Mouse (Mus musculus) skeletal muscle tissue, adult 2 months (tissue): ENCODE data around the gene Ktn1.

Source experiments
- DNase-seq: peaks from one replicate; pipeline ENCODE4 v3.0.0-alpha.2; 2012; ENCODE audit warnings: low read depth, low spot score

Ktn1 gene

GRCm38 (mm10) chr14:47648218-47648617, at the start of gene Ktn1:
Ktn1 (plus strand) TSS chr14:47648448.
- no peak for DNase-seq

- no peak for DNase-seq
Observed at GRCm38 (mm10) chr14:47613254-47613653, 35.0 kb upstream of the Ktn1 start.

DNA sequence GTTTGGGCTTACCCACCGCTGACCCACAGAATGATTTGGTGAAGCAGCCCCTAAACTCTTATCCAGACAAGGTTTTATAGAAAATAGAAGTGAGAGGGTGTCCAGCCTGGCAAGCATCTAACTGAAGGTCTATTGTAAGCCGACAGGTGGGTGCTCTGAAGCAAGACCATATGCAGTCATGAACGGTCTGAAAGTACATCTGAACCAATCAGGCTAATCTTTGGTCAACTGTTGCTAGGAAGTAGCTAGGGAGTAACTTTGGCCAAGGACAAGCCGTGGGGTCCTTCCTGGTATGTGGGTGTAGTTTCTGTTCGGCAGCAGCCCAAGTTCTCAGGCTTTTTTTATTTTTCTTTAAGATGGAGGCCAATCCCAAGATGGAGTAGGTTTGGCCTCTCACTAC, 29.4 kb upstream of the Ktn1 start:
- DNase-seq, result no peak

DNA sequence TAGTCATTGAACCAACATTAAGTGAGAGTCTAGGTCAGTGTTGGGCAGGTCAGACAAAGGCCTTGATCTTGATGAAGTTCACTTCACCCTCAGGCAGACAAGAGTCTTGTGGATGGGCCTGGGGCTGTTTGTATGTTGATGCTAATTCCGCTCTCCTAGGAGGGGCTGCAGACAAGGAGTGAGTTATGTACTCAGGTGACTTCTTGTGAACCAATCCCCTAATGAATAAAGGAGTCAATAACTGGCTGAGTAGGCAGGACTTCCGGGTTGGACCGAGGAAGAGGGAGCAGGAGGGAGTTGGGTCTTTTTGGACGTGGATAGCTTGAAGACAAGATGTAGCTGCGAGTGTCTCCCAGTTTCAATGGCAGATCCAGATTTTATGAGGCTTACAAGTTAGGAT, 26.3 kb upstream of the Ktn1 start:
- no peak for DNase-seq

DNA sequence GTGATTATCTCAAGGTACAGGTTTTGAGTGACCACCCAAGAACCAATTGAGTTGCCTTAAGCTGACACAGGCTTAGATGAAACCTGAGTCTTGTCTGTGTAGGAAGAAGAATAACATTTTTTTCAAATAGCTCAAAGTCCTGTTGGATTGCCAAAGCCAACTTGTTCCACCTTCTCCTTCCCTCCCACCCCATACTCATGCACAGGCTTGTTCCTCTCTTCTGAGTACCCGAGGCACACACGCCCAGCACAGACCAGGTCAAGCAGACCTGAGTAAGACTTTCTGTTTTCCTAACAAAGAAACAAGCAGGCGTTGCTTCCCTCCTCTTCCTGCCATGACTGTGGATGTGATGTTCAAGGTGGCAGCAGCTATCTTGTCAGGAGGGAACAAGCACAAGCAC, 23.4 kb upstream of the Ktn1 start:
- DNase-seq, result no peak

DNA sequence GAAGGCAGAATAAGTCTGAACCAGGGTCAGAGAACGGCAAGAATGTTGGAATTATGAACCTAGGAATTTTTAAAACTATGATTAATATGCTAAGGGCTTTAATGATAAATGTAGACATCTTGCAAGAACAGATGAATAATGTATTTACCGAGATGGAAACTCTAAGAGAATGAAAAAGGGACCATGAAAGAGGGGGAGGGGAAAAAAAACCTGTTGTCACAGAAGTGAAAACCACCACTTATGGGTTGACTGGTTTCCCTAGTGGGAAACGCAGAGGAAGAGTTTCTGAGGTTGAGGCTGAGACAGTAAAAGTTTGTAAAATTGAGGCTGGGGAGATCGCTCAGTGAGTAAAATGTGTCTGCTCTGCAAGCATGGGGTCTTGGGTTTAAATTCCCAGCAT, 22.1 kb upstream of the Ktn1 start:
- no peak for DNase-seq

GRCm38 (mm10) chr14:47626812-47627211, 21.4 kb upstream of the Ktn1 start:
- no peak for DNase-seq

- DNase-seq, result no peak
Observed at GRCm38 (mm10) chr14:47627360-47627759, 20.9 kb upstream of the Ktn1 start.

GRCm38 (mm10) chr14:47632419-47632818, 15.8 kb upstream of the Ktn1 start:
- no peak for DNase-seq

DNA sequence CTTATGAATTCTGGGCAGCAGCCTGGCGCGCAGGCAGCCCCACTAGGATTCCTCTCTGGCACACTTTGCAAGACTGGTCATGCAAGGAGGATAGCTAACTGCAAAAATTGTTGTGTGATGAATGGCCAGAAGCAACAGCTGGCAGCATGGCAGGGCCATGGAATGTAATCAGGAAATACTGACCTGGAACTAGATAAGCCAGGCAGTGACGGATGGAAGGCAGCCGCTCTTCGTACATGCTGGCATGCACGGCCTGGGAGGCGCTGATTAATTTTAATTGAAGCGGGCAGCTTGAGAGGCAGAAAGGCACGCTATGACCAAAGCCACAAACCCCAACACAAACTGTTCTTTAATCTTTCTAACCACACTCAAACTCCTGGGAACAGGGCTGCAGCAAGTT, 13.8 kb upstream of the Ktn1 start:
- DNase-seq, result no peak

GRCm38 (mm10) chr14:47634846-47635245, 13.4 kb upstream of the Ktn1 start:
- DNase-seq, result no peak

- no peak for DNase-seq
Observed at GRCm38 (mm10) chr14:47638316-47638895, 9.8 kb upstream of the Ktn1 start.

GRCm38 (mm10) chr14:47645620-47646019, 2.6 kb upstream of the Ktn1 start:
- DNase-seq, result no peak

GRCm38 (mm10) chr14:47646246-47646645, 2.0 kb upstream of the Ktn1 start:
- DNase-seq, result no peak

DNA sequence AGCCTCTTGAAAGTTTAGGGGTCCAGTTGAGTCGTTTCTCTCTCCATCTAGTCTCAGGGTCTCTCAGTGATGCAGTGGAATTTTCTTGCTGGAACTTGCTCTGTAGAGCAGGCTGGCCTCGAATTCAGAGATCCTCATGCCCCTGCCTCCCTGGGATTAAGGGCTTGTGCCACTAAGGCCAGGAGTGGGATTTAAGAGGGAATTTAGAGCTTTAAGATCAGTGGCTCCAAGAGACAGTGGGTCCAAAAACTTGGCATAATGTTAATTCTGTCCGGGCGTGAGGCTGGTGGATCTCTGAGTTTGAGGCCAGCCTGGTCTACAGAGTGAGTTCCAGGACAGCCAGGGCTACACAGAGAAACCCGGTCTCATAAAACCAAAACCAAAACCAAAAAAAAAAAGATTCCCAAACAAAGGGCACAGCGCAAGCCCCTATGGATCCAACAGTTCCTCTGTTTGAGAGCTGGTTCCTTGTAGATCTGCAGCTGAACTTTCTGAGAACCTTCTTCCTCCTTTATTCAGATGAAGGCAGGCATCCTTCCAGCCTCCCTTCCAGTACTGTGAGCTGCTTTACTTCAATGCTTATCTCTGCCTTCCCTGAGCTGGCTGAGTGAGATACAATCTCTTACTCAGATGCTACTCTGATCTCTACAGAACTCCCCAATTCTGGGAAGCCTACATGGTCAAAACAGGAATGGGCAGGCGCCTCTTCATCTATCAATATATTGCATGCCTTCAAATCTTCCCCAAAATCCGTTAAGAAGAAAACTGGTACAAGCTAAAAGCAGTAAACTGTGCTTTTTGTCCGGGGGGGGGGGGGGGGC, 1.3 kb upstream of the Ktn1 start:
- DNase-seq, result no peak

GRCm38 (mm10) chr14:47648706-47649630, 720 bp downstream of the Ktn1 start:
- peak; percentile 85 for DNase-seq

- DNase-seq, result peak; percentile 76
Observed at GRCm38 (mm10) chr14:47649631-47650337, 1.5 kb downstream of the Ktn1 start.

DNA sequence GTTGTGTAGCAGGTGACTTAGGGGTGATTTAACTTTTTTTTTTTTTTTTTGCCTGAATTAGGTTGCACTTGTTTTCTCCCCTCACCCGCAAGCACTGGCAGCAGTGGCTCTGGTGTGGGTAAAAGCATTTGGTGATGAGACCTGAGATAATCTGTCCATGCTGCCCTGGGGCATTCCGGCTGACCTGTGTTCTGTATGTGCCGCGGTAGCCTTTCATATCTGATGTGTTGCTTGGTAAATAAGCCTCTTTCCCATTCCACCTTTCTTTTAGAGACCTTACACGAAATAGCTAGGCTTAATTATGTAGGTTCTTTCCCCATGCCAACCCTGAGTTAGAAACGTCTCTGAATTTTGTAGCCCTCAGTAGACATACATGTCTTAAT, 2.1 kb downstream of the Ktn1 start:
- no peak for DNase-seq

DNA sequence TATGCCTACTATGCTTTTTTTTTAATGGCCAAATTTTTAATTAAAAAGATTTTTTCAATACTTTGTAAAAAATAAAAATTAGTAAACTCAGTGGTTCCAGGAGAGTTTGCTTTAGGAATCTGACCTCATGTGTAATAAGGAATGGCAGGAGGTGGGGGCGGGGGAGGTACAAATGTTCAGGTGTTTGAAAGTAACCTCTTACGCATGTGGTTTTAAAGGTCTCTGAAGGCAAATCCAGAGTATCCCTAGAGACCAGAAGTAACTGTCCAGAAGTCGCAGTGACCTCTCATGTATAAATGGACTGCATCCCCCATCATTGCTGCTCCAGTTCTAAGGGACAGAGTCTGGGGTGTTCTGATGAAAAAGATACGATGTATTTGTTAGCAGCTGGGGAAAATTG, 3.0 kb downstream of the Ktn1 start:
- DNase-seq, result no peak

DNA sequence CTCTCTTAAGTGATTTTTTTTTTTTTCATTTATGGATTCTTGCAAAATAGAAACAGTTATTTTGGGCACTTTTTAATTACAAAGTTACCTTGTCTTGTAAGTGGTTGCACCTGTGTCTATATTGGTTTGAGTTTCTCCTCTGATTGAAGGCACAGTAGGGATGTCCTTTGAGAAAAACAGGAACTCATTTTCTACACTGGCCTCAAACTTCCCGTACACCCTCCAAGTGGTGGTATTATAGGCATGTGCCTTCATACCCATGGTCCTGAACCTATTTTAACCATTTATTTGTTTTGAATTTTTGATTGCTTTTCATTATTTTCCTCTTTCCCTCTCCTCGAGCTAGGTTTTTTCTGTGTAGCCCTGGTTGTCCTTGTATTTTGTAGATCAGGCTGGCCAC, 7.2 kb downstream of the Ktn1 start:
- no peak for DNase-seq

- DNase-seq, result peak; percentile 35
Observed at GRCm38 (mm10) chr14:47663844-47664469, 15.7 kb downstream of the Ktn1 start.
